Mouse (Mus musculus) bone marrow, adult 2 months (tissue): ENCODE data around the gene Nmur2.

ENCODE experiments used
- CTCF ChIP-seq: fragments of 200-500 bp; IDR thresholded peaks from 2 replicates; pipeline ENCODE4 v1.5.1; 2011; ENCODE audit warnings: low read length, control low read depth; ENCODE audit not compliant: control insufficient read depth, insufficient read depth
- POLR2A ChIP-seq: fragments of 200-500 bp; IDR thresholded peaks from 2 replicates; pipeline ENCODE4 v1.6.1; 2011; ENCODE audit warnings: low read depth, mild to moderate bottlenecking, control low read depth, low read length, borderline replicate concordance; ENCODE audit not compliant: control insufficient read depth

DNA sequence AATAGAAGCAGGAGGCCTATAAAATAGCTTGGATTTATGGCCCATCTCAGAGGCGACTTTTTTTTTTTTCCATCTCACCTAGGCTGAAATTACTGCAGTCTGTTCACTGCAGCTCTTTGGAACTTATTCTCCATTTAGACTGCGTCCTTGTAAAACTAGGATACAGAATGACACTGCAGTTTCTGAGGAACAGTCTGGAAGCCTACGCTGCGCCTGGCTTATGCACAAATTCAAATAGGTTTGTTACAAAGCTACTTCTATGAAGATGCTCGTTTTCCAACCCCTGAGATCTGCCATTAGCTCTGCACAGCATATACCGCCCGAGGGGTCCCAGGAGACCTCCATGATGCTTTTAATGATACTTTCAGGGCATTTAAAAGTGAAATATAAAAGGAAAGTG is 31.3 kb upstream of the Nmur2 start:
- TF ChIP-seq CTCF (no peak), POLR2A (no peak)
